Mouse (Mus musculus): ENCODE results near the gene Fam76b.

GRCm38 (mm10) chr9:13889657-13890056 lies 62.1 kb downstream of the Fam76b start:
- no peak for TF ChIP-seq POLR2A (IDR thresholded peaks at IDR 0.05; ENCODE audit: insufficient read length, low read depth)
- TF ChIP-seq TCF3 (IDR thresholded peaks at IDR 0.05; ENCODE audit: insufficient read length, low read depth): no peak
- TF ChIP-seq USF1 (IDR thresholded peaks at IDR 0.05; ENCODE audit: low read depth): no peak
- no peak for TF ChIP-seq MYOG (IDR thresholded peaks at IDR 0.05; ENCODE audit: control insufficient read depth in 1 of 3, insufficient read depth in 1 of 3, insufficient read length in 2 of 3, low read depth in 2 of 3)
- TF ChIP-seq MYOD1 (IDR thresholded peaks at IDR 0.05; ENCODE audit: control insufficient read depth in 1 of 3, insufficient read length in 2 of 3, low read depth in 2 of 3): no peak
- no peak for TF ChIP-seq SRF (IDR thresholded peaks at IDR 0.05; ENCODE audit: control insufficient read depth, insufficient read length, low read depth)
